Mouse (Mus musculus) layer of hippocampus, postnatal 25 days (tissue): ENCODE measurements around the gene Olfr1184. TPM values are rescaled to one million over a fixed set of nuclear protein-coding genes. Genes with fewer than 3 reads are reported as not detected.
"Not testable (repeated sequence)": the region's sequence is repeated elsewhere in the genome, so short reads cannot be mapped to it uniquely, and the experiment has no call there.

ENCODE experiments used
- DNase-seq, 2 experiments: peaks; one replicate each; pipeline ENCODE4 v3.0.0; 2022; ENCODE audit warnings: mixed read lengths in 2 of 2, low spot score in 1 of 2; ENCODE audit errors: extremely low spot score in 1 of 2
- total RNA-seq, 2 experiments: library from RNA; stranded (reverse); gene quantifications; 2 replicates each; pipeline ENCODE4 v1.2.3; 2021

Olfr1184 gene
- total RNA-seq = not detected

DNA sequence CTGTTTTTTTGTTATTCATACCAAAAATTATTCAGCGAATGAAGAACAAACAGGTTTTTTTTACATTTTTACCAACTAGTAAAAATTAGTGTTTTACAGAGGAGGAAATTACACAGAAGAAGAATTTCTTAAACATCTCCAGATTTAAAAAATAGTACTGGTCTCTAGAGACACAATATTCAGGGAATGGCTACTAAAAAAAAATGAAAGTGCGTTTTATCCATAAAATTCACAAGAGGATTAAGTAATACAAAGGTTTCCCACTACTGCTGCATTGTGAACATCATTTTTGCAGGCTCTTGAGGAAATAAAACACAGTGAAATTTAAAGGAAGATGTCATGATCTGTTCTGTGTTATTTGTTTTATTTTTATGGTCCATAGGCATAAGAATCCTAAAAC lies at the start of gene Olfr1184:
Gene Olfr1184, plus strand, starts transcription at position 301 of the 400 bp plus-strand sequence.
- DNase-seq = no peak

DNA sequence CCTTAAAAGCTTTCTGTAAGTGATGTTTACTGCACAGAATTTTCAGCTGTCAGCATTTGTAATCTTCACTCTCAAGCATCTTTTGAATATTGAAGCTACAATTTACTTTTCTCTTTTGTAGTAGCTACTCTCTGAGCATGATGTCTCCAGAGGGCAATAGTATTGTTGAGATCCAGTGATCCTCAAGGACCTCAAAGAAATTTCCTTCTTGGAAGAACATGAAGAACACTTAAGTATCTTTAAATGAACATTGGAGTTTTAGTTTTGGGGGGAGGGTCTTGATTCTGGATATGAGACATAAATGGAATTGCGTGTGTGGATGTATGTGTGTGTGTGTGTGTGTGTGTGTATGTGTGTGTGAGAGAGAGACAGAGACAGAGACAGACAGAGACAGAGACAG lies 34.4 kb upstream of the Olfr1184 start, which contains the start of gene Gm13757:
Gene Gm13757, minus strand, starts transcription at position 101 of the 400 bp plus-strand sequence.
- DNase-seq = no peak

DNA sequence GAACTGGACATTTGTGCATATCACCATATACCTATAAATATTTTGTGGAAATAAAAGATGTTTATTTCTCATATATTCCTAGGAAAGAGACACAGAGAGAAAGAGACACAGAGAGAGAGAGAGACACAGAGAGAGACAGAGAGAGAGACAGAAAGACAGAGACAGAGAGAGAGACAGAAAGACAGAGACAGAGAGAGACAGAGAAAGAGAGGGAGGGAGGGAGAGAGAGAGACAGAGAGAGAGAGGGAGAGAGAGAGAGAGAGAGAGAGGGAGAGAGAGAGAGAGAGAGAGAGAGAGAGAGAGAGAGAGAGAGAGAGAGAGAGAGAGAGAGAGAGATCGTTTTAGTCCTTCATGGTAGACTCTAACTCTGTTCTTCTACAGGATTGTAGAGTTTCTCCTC lies 28.8 kb upstream of the Olfr1184 start, which contains the start of gene Olfr1183:
Gene Olfr1183, plus strand, starts transcription at position 301 of the 400 bp plus-strand sequence.
- DNase-seq = not testable (repeated sequence)

DNA sequence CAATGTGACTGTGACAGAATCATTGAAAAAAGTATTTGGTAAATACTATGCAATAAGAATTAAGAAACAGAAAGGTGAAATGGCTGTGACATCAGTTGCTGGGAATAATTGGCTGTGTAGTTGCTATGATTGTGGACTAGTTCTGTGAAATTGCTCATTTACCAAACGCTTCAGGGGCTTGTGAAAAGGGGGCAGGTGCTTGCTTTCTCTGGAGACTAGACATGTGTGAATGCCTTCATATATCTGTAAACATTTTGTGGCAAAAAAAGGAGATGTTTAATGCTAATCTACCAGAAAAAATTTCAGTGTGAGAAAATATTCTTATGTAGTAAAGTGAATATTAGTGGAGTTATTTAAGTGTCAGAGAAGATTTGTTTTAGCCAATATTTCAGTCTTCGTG lies 9.6 kb downstream of the Olfr1184 start, which contains the start of gene Olfr1185-ps1:
Gene Olfr1185-ps1, plus strand, starts transcription at position 301 of the 400 bp plus-strand sequence.
- DNase-seq = no peak

DNA sequence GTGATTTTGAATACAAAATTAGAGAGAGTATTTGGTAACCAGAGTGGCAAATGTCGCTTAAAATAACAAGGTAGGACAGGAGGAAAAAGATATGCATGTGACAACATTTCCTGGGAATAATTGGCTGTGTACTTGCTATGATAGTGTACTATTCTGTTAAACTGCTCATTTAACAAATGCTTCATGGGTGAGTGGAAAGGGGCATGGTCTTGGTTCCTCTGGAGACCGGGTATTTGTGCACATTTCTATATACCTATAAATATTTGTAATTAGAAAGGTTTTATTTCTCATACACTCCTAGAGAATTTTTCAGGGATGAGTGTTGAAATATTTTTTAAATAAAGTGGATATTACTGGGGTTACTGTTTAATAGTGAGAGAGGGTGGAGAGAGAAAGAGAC lies 34.9 kb downstream of the Olfr1184 start, which contains the start of gene Olfr1186:
Gene Olfr1186, plus strand, starts transcription at position 301 of the 400 bp plus-strand sequence.
- no peak for DNase-seq

DNA sequence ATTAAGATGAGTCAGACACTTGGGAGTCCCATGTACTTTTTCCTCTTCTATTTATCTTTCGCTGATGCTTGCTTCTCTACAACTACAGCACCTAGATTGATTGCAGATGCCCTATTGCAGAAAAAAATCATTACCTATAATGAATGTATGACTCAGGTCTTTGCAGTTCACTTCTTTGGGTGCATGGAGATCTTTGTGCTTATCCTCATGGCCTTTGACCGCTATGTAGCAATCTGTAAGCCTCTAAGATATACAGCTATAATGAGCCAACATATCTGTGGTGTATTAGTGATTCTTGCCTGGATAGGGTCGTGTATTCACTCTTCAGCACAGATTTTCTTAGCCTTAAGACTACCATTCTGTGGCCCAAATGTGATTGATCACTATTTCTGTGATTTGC lies 42.3 kb downstream of the Olfr1184 start:
- DNase-seq = no peak

Other genes starting within 250 kb of the Olfr1184 start
- gene Olfr1173, start 203.7 kb upstream of the Olfr1184 start, total RNA-seq = not detected
- not detected for gene Olfr1174-ps, start 168.5 kb upstream of the Olfr1184 start, total RNA-seq
- not detected for gene Olfr1175-ps, start 156.4 kb upstream of the Olfr1184 start, total RNA-seq
- not detected for gene Olfr1176, start 146.9 kb upstream of the Olfr1184 start, total RNA-seq
- gene Olfr1177-ps, start 137.1 kb upstream of the Olfr1184 start, total RNA-seq = not detected
- not detected for gene Olfr1178, start 96.5 kb upstream of the Olfr1184 start, total RNA-seq
- gene Olfr1179, start 77.1 kb upstream of the Olfr1184 start, total RNA-seq = not detected
- gene Olfr1180, start 64.4 kb upstream of the Olfr1184 start, total RNA-seq = not detected
- not detected for gene Olfr1181, start 57.4 kb upstream of the Olfr1184 start, total RNA-seq
- not detected for gene Gm13757, start 34.5 kb upstream of the Olfr1184 start, total RNA-seq
- gene Olfr1183, start 28.7 kb upstream of the Olfr1184 start, total RNA-seq = not detected
- gene Olfr1185-ps1, start 9.7 kb downstream of the Olfr1184 start, total RNA-seq = not detected
- gene Olfr1186, start 35.0 kb downstream of the Olfr1184 start, total RNA-seq = not detected
- gene Olfr1188, start 73.3 kb downstream of the Olfr1184 start, total RNA-seq = not detected
- gene Olfr1189, start 102.9 kb downstream of the Olfr1184 start, total RNA-seq = not detected
- gene Olfr1191-ps1, start 156.9 kb downstream of the Olfr1184 start, total RNA-seq = under 1 TPM in 1 of 2 experiments, not detected in 1; 0.05 TPM
- gene Olfr1192-ps1, start 164.9 kb downstream of the Olfr1184 start, total RNA-seq = not detected
- not detected for gene Olfr1193, start 192.0 kb downstream of the Olfr1184 start, total RNA-seq
- not detected for gene Olfr1195, start 205.6 kb downstream of the Olfr1184 start, total RNA-seq
- gene Olfr1196, start 221.0 kb downstream of the Olfr1184 start, total RNA-seq = not detected
- not detected for gene Olfr1197, start 248.8 kb downstream of the Olfr1184 start, total RNA-seq